Mouse (Mus musculus) midbrain, embryonic 13.5 days (tissue): ENCODE results near the gene Sptbn2. TPM values are rescaled to one million over a fixed set of nuclear protein-coding genes. Genes with fewer than 3 reads are reported as not detected.
"Not testable (repeated sequence)": the region's sequence is repeated elsewhere in the genome, so short reads cannot be mapped to it uniquely, and the experiment has no call there.

ENCODE experiments used
- ATAC-seq: fragments of 200-750 bp; cut with Nextera tagmentation; 2 replicates; pipeline ENCODE4 v1.8.0; 2017; ENCODE audit warnings: mild to moderate bottlenecking, moderate TSS enrichment, moderate library complexity
- H3K27ac ChIP-seq: fragments of 300-500 bp; sonication (generic); 2 replicates; pipeline ENCODE4 v1.5.1; 2015; ENCODE audit warnings: inconsistent platforms, mild to moderate bottlenecking, moderate library complexity
- H3K27me3 ChIP-seq: fragments of 300-500 bp; sonication (generic); 2 replicates; pipeline ENCODE4 v1.6.1; 2015; ENCODE audit warnings: mild to moderate bottlenecking, inconsistent platforms
- H3K36me3 ChIP-seq: fragments of 300-500 bp; sonication (generic); 2 replicates; pipeline ENCODE4 v1.6.1; 2015; ENCODE audit warnings: mild to moderate bottlenecking, inconsistent platforms
- H3K4me1 ChIP-seq: fragments of 300-500 bp; sonication (generic); replicated peaks from 2 replicates; pipeline ENCODE4 v1.6.1; 2015; ENCODE audit warnings: inconsistent platforms
- H3K4me2 ChIP-seq: fragments of 300-500 bp; sonication (generic); replicated peaks from 2 replicates; pipeline ENCODE4 v1.6.1; 2015; ENCODE audit warnings: moderate library complexity, mild to moderate bottlenecking, inconsistent platforms
- H3K4me3 ChIP-seq: fragments of 300-500 bp; sonication (generic); replicated peaks from 2 replicates; pipeline ENCODE4 v1.5.1; 2015; ENCODE audit warnings: mild to moderate bottlenecking, inconsistent platforms
- H3K9ac ChIP-seq: fragments of 300-500 bp; sonication (generic); replicated peaks from 2 replicates; pipeline ENCODE4 v1.6.1; 2015; ENCODE audit warnings: mild to moderate bottlenecking, inconsistent platforms
- H3K9me3 ChIP-seq: fragments of 300-500 bp; sonication (generic); 2 replicates; pipeline ENCODE4 v1.6.1; 2016; ENCODE audit warnings: mild to moderate bottlenecking, inconsistent platforms
- WGBS: fragments of 180-500 bp; shearing (Covaris S2); methylation state at CpG from one replicate; pipeline ENCODE4 v1.1.7; 2015; 5-methylcytosine and 5-hydroxymethylcytosine counted together
- polyA plus RNA-seq: library from polyadenylated mRNA; unstranded; fragments of >200 nt; fragmentation: Nextera tagmentation; extraction: Ambion mirVana; gene quantifications from 2 replicates; pipeline ENCODE4 v1.2.1, GENCODE M21; 2015

Sptbn2 gene
- polyA plus RNA-seq, 1 experiment from 2014 or later: 31.9 TPM

DNA sequence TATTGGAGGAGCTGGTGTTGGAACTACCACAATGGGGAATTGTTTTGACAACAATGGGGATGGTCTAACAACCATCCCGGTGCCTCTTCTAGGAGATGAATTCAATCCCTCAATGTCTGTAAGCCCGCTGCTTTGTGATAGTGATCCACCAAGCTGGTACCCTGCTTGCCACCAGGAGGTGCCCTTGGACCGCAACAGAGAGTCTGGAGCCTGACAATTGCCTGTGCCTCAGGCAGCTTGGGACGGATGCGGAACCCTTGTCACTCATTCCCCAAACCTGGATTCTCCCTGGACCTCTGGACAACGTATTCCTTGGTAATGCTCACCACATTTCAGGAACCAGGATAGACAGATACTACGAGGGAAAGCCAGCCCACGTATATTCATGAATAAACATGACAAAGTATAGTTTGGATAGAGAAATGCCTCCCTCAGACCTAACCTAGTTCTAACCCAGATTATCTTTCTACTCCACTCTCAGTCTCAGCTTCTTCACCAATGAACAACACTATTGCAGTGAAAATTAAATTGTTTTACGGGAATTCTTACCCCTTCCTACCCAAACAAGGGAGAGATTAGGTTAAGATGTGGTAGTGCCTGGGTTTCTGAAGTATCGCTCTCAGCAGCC lies 44.7 kb downstream of the Sptbn2 start:
- Histone ChIP-seq H3K4me1 (peaks cover 35% of the 10 kb centered on the region), H3K36me3 (peaks cover 35% of the 10 kb centered on the region), H3K4me3 (peak overlapping the region; percentile 78), H3K27me3 (no peaks in the 10 kb centered on the region), H3K9ac (peak overlapping the region; percentile 90), H3K27ac (peak overlapping the region; percentile 98), H3K4me2 (peak overlapping the region; percentile 75), H3K9me3 (no peaks in the 10 kb centered on the region)
- WGBS: under 1% methylated on average over 10 of the region's 10 CpGs
- ATAC-seq: peak; percentile 75

DNA sequence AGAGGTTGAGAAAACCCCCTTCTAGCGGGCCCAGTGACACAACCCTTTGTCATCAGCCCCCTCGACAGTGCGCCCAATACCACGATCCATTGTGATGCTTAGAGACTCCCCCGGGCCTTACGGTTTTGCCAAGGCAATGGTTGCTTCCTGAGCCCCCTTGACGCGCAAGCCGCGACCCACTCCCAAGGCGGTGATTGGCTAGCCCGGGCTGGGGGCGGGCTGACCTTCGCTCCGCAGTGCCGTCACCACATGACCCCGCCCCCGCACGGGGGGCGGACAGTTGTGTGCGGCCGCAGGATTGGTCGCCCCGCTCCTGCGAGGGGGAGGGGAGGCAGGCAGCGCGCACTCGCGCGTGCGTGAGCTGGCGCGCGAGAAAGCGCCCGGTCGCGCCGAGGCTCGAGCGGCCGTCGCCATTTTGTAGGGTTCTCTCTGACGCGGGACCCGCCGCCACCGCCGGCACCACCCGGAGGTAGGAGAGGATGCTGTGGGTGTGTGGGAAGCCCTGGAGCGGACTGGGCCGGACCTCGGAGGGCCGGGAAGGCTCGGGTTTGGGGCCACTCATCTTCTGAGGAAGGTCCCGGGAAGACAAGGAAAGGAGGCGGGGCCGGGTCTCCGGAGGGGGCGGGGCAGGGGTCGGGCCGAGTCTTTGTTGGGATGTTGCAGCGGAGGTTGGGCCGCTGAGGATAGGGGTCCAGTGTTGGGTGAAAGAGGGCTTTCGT lies 45.4 kb downstream of the Sptbn2 start, which contains the start of gene Rbm4b:
Rbm4b (plus strand) TSS at position 305 of the 719 bp plus-strand sequence.
- peak within 1 kb of the TSS; percentile 98 for H3K4me2 ChIP-seq

DNA sequence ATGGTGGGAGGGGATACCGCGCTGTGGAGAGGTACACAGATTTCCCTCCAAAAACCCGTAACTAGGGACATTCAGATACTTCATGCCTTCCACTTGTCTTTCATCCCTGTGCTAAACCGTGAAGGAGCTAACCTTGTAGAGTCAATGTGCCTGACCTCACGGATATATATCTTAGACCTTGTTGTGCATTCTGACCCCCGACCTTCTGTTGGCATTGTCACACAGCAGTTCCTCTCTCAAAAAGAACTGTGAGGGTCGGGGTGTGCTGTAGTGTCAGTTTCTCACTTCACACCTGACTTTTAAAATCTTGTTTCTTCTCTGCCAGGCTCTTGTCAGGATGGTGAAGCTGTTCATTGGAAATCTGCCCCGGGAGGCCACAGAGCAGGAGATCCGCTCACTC lies 46.0 kb downstream of the Sptbn2 start:
- Histone ChIP-seq H3K4me2 (peak overlapping the region; percentile 75), H3K4me3 (peak overlapping the region; percentile 78), H3K36me3 (peaks cover 35% of the 10 kb centered on the region), H3K9me3 (no peaks in the 10 kb centered on the region), H3K4me1 (peaks cover 47% of the 10 kb centered on the region), H3K9ac (peak overlapping the region; percentile 90), H3K27me3 (no peaks in the 10 kb centered on the region), H3K27ac (peak overlapping the region; percentile 98)
- WGBS: 4% methylated on average over 9 of the region's 9 CpGs
- no peak for ATAC-seq

More for the DNA sequence above, 45.4 kb downstream of the Sptbn2 start, which contains the start of gene Rbm4b:
- ATAC-seq: peak; percentile 94
- Histone ChIP-seq H3K9ac (peak within 1 kb of the TSS; percentile 90), H3K27ac (peak within 1 kb of the TSS; percentile 98), H3K4me3 (peak within 1 kb of the TSS; percentile 78), H3K4me1 (peaks cover 42% of the 10 kb centered on the region), H3K36me3 (peaks cover 35% of the 10 kb centered on the region), H3K9me3 (no peaks in the 10 kb centered on the region), H3K27me3 (no peaks in the 10 kb centered on the region)
- under 1% methylated on average over 65 of the region's 65 CpGs for WGBS

DNA sequence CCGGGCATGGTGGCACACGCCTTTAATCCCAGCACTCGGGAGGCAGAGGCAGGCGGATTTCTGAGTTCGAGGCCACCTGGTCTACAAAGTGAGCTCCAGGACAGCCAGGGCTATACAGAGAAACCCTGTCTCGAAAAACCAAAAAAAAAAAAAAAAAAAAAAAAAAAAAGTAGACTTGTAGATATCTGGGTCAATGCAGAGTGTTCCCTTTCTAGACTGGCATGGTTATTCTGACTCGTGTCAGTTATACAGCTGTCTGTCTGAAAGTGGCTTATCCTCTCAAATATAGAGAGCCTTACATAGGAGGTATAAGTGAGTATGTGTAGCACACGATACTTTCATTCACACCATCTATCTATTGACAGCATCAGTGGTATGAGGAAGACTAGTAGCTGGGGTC lies 49.6 kb downstream of the Sptbn2 start:
- H3K9ac ChIP-seq, H3K27me3 ChIP-seq, H3K9me3 ChIP-seq, ATAC-seq, H3K27ac ChIP-seq: not testable (repeated sequence)
- 94% methylated on average over 8 of the region's 8 CpGs for WGBS
- peaks cover 78% of the 10 kb centered on the region for H3K4me1 ChIP-seq
- H3K36me3 ChIP-seq: peaks cover 57% of the 10 kb centered on the region
- H3K4me2 ChIP-seq: peak overlapping the region; percentile 42
- H3K4me3 ChIP-seq: peak overlapping the region; percentile 9

DNA sequence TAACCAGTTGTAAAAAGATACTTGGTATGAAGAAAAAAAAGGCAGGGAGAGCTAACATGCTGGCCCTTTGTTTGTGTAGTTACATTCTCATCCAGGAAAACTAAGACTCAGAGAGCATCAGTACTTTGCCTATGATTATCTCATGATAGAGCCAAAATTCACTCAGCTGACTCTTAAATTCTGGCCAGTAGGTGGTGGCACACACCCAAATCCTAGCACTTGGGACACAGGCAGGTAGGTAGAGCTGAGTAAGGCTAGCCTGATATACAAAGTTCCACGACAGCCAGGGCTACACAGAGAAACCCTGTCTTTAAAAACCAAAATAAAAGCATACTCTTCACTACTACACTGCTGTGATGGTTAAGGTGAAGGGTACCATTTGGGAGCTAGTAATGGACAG lies 51.9 kb downstream of the Sptbn2 start:
- no peak overlapping the region for H3K27ac ChIP-seq
- ATAC-seq: no peak
- peaks cover 74% of the 10 kb centered on the region for H3K4me1 ChIP-seq
- H3K9ac ChIP-seq: no peak overlapping the region
- no peaks in the 10 kb centered on the region for H3K27me3 ChIP-seq
- H3K4me3 ChIP-seq: no peak overlapping the region; the same call in 1 of the 2 replicates
- H3K36me3 ChIP-seq: peaks cover 69% of the 10 kb centered on the region
- H3K4me2 ChIP-seq: peak overlapping the region; percentile 16; the same call in 1 of the 2 replicates
- H3K9me3 ChIP-seq: no peaks in the 10 kb centered on the region
- 48% methylated on average over 1 of the region's 1 CpGs for WGBS

DNA sequence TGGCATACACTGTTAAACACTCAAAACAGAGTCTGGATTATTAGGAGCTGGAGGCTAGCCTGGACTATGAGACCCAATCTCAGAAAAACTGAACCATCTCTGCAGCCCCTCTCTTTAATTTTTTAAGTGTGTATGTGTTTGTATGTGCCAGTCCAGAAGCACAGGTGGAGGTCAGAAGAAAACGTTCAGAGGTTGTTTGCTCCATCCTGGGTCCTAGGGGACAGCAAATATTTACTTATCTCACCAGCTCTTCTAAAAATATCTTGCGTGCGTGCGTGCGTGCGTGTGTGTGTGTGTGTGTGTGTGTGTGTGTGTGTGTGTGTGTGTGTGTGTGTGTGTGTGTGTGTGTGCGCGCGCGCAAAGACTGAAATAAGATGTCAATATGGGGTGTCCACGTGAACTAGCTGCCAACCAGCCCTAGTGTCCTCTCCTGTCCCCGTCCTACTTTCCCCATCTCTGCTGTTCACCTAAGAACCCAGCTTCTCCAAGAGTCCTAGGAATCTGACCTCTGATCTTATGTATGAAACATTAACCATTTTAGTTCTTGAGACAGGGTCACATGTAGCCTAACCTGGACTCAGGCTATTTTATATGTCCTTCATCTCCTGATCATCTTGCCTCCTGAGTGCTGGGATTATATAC lies 56.7 kb downstream of the Sptbn2 start:
- no peak for ATAC-seq
- 91% methylated on average over 10 of the region's 12 CpGs for whole genome bisulfite sequencing
- H3K9ac ChIP-seq: no peak overlapping the region
- no peaks in the 10 kb centered on the region for H3K9me3 ChIP-seq
- H3K4me3 ChIP-seq: no peak overlapping the region
- H3K27ac ChIP-seq: no peak overlapping the region
- H3K27me3 ChIP-seq: no peaks in the 10 kb centered on the region
- H3K4me1 ChIP-seq: peaks cover 28% of the 10 kb centered on the region
- H3K4me2 ChIP-seq: no peak overlapping the region
- peaks cover 80% of the 10 kb centered on the region for H3K36me3 ChIP-seq

DNA sequence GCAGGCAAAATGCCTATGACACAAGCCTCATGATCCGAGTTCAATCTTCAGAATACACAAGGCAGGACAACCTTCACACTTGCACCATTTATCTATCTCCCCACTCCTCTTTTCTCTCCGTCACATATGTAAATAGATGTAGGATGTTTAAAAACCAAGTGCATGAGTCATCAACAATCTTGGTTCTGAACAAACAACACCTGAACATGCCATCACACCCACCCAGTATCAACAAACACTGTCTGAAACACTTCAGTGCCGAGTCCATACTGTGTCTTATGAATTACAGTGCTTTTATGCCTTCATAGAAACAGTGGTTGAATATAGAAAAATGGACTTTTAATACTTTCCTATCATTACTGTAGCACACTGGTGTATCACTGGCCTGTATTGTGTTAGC lies 61.8 kb downstream of the Sptbn2 start:
- no peak overlapping the region for H3K4me3 ChIP-seq
- H3K4me2 ChIP-seq: no peak overlapping the region
- 89% methylated on average over 3 of the region's 3 CpGs for WGBS
- H3K27ac ChIP-seq: no peak overlapping the region
- H3K9me3 ChIP-seq: no peaks in the 10 kb centered on the region
- no peak for ATAC-seq
- peaks cover 76% of the 10 kb centered on the region for H3K36me3 ChIP-seq
- no peaks in the 10 kb centered on the region for H3K27me3 ChIP-seq
- H3K9ac ChIP-seq: no peak overlapping the region
- no peaks in the 10 kb centered on the region for H3K4me1 ChIP-seq

DNA sequence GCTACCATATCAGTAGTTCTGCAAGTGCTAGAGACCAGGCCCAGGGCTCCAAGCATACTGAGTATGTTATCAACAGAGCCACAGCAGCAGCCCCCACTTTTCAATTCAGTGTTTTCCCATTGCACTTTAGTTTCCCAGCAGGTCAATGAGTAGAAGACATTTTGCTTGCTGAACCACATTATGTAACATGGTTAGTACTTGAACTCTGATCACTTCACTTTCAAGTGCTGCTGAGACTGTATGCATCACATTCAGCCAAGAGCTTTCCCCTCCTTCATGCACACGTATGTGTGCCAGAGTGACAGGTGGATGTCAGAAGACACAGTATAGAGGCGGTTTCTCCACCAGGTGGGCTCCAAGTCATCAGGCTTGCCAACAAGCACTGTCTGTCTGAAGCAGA lies 71.9 kb downstream of the Sptbn2 start:
- H3K4me3 ChIP-seq: no peak overlapping the region
- no peak overlapping the region for H3K4me2 ChIP-seq
- no peaks in the 10 kb centered on the region for H3K27me3 ChIP-seq
- 91% methylated on average over 2 of the region's 2 CpGs for whole genome bisulfite sequencing
- H3K27ac ChIP-seq: no peak overlapping the region
- H3K9me3 ChIP-seq: no peaks in the 10 kb centered on the region
- H3K36me3 ChIP-seq: peaks cover 68% of the 10 kb centered on the region
- peaks cover 26% of the 10 kb centered on the region for H3K4me1 ChIP-seq
- H3K9ac ChIP-seq: no peak overlapping the region
- no peak for ATAC-seq

DNA sequence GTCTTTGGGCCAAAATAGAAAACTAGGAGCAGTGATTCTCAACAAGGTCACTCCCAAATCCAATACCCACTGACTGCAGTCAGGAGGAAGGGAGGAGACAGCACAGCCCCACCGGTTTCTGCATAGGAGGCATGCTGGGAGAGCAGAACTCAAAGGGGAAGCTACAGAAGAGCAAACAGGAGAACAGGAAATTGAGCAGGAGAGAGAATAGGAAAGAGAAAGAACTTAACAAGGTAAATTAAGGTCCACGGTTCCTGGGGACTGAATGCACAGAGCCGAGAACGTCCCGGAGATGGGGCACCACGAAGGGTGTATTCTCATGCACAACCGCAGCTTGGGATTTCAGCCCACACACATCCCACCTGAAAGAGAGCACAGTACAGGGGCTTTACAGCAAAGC lies 74.2 kb downstream of the Sptbn2 start:
- H3K9me3 ChIP-seq: no peaks in the 10 kb centered on the region
- peaks cover 65% of the 10 kb centered on the region for H3K36me3 ChIP-seq
- H3K4me2 ChIP-seq: no peak overlapping the region
- no peak overlapping the region for H3K27ac ChIP-seq
- H3K4me3 ChIP-seq: no peak overlapping the region
- H3K9ac ChIP-seq: no peak overlapping the region
- peaks cover 47% of the 10 kb centered on the region for H3K4me1 ChIP-seq
- H3K27me3 ChIP-seq: no peaks in the 10 kb centered on the region
- ATAC-seq: no peak
- WGBS: 91% methylated on average over 7 of the region's 7 CpGs

DNA sequence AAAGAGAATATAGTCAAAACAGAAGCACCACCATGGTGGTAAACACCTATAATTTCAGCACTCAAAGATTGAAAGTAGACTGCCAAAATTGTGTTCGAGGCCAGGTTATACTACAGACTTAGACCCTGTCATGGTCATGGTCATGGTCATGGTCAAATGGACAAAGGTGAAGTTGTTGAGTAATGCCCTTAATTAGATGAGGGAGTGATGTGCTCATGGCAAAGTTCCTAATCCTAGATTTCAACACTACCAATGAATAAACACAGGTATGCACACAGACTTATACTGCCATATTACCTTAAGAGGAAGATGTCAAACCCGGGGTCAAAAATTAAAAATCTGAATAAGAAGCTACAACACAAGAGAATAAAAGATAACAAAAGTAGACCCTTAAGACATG lies 75.3 kb downstream of the Sptbn2 start:
- WGBS: 95% methylated on average over 2 of the region's 2 CpGs
- no peaks in the 10 kb centered on the region for H3K9me3 ChIP-seq
- ATAC-seq: no peak
- H3K36me3 ChIP-seq: peaks cover 68% of the 10 kb centered on the region
- peaks cover 58% of the 10 kb centered on the region for H3K4me1 ChIP-seq
- H3K9ac ChIP-seq: no peak overlapping the region
- H3K27ac ChIP-seq: no peak overlapping the region
- no peaks in the 10 kb centered on the region for H3K27me3 ChIP-seq
- H3K4me2 ChIP-seq: no peak overlapping the region
- no peak overlapping the region for H3K4me3 ChIP-seq

DNA sequence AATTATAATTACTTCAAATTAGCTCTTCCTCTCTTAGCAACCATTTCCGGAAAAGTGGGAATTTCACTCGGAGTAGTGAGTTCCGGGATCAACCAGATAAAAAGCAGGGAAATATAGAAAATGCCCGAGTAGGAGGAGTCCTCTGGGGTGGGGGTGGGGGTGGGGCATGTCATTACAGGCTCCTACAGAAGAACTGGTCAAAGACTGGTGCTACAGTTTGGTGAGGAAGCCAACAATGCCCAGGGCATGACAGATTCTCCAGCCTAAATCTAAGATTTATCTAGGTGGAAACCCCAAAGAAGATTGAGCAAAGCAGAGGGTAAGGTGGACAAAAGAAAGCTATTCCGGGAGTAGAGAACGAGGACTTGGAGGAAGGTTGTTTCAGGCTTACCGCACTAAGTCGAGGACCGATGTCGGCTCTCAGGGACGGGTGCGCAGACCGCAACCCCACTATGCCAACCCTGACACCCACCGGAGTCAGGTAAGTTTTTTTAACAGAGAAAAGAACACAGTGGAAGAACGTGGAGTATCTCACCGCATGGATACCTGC lies 82.4 kb downstream of the Sptbn2 start:
- ATAC-seq: peak; percentile 53
- Histone ChIP-seq H3K27me3 (no peaks in the 10 kb centered on the region), H3K9ac (peak overlapping the region; percentile 85), H3K9me3 (no peaks in the 10 kb centered on the region), H3K27ac (peak overlapping the region; percentile 77), H3K36me3 (peaks cover 31% of the 10 kb centered on the region), H3K4me2 (peak overlapping the region; percentile 73), H3K4me3 (peak overlapping the region; percentile 81), H3K4me1 (peaks cover 55% of the 10 kb centered on the region)
- 2% methylated on average over 16 of the region's 16 CpGs for WGBS
